Mouse (Mus musculus) lung, embryonic 15.5 days (tissue): ENCODE measurements at regions not wholly inside any gene's neighbourhood (a gene's known extent, or its start where the extent isn't known, plus 50 kb on each side); places are given as distances from the start of the nearest gene placed in this dataset.
"Not testable (repeated sequence)": the region's sequence is repeated elsewhere in the genome, so short reads cannot be mapped to it uniquely, and the experiment has no call there.

Source experiments
- ATAC-seq: fragments of 200-750 bp; cut with Nextera tagmentation; 2 replicates; pipeline ENCODE4 v1.8.0; 2017; ENCODE audit warnings: moderate number of reproducible peaks, borderline replicate concordance; ENCODE audit not compliant: low FRiP score, low TSS enrichment; ENCODE audit errors: extremely low read depth
- H3K27ac ChIP-seq: fragments of 300-500 bp; sonication (generic); 2 replicates; pipeline ENCODE4 v1.5.1; 2015; ENCODE audit warnings: moderate library complexity, mild to moderate bottlenecking, inconsistent platforms
- H3K27me3 ChIP-seq: fragments of 300-500 bp; sonication (generic); 2 replicates; pipeline ENCODE4 v1.6.1; 2015; ENCODE audit warnings: inconsistent platforms
- H3K36me3 ChIP-seq: fragments of 300-500 bp; sonication (generic); 2 replicates; pipeline ENCODE4 v1.6.1; 2015; ENCODE audit warnings: inconsistent platforms
- H3K4me1 ChIP-seq: fragments of 300-500 bp; sonication (generic); 2 replicates; pipeline ENCODE4 v1.6.1; 2015; ENCODE audit warnings: inconsistent platforms
- H3K4me2 ChIP-seq: fragments of 300-500 bp; sonication (generic); 2 replicates; pipeline ENCODE4 v1.6.1; 2015; ENCODE audit warnings: inconsistent platforms, mild to moderate bottlenecking, moderate library complexity
- H3K4me3 ChIP-seq: fragments of 300-500 bp; sonication (generic); 2 replicates; pipeline ENCODE4 v1.5.1; 2015; ENCODE audit warnings: mild to moderate bottlenecking, inconsistent platforms
- H3K9ac ChIP-seq: fragments of 300-500 bp; sonication (generic); 2 replicates; pipeline ENCODE4 v1.6.1; 2015; ENCODE audit warnings: inconsistent platforms
- H3K9me3 ChIP-seq: fragments of 300-500 bp; sonication (generic); 2 replicates; pipeline ENCODE4 v1.6.1; 2016; ENCODE audit warnings: inconsistent platforms
- WGBS: fragments of 180-500 bp; shearing (Covaris S2); methylation state at CpG from one replicate; pipeline ENCODE4 v1.1.7; 2015; 5-methylcytosine and 5-hydroxymethylcytosine counted together

GRCm38 (mm10) chr3:34751551-34751950 is 101.3 kb downstream of the Sox2 start:
- Histone ChIP-seq H3K4me1 (peaks cover 12% of the 10 kb centered on the region; the same call in 1 of the 2 replicates), H3K27me3 (no peaks in the 10 kb centered on the region), H3K9ac (no peak overlapping the region), H3K27ac (no peak overlapping the region), H3K9me3 (no peaks in the 10 kb centered on the region), H3K36me3 (no peaks in the 10 kb centered on the region), H3K4me3 (no peak overlapping the region), H3K4me2 (no peak overlapping the region)
- WGBS = 55% methylated on average over 5 of the region's 5 CpGs
- no peak for ATAC-seq

GRCm38 (mm10) chr3:34753557-34753956 is 103.4 kb downstream of the Sox2 start:
- Histone ChIP-seq H3K9ac (no peak overlapping the region), H3K4me3 (no peak overlapping the region), H3K4me2 (peak overlapping the region; percentile 29), H3K27me3 (no peaks in the 10 kb centered on the region), H3K4me1 (peaks cover 12% of the 10 kb centered on the region; the same call in 1 of the 2 replicates), H3K27ac (peak overlapping the region; percentile 70), H3K36me3 (no peaks in the 10 kb centered on the region), H3K9me3 (no peaks in the 10 kb centered on the region)
- WGBS = 5% methylated on average over 8 of the region's 8 CpGs
- ATAC-seq = peak; percentile 43; the same call in 1 of the 2 replicates

- no peaks in the 10 kb centered on the region for H3K9me3 ChIP-seq
- H3K4me1 ChIP-seq = peaks cover 12% of the 10 kb centered on the region; the same call in 1 of the 2 replicates
- no peak overlapping the region for H3K4me2 ChIP-seq
- H3K27me3 ChIP-seq = no peaks in the 10 kb centered on the region
- H3K9ac ChIP-seq = no peak overlapping the region
- H3K27ac ChIP-seq = no peak overlapping the region
- WGBS = 91% methylated on average over 6 of the region's 6 CpGs
- H3K36me3 ChIP-seq = no peaks in the 10 kb centered on the region
- no peak for ATAC-seq
- H3K4me3 ChIP-seq = no peak overlapping the region
Measured at GRCm38 (mm10) chr3:34754781-34755180, 104.6 kb downstream of the Sox2 start.

GRCm38 (mm10) chr3:34755282-34755681 is 105.1 kb downstream of the Sox2 start:
- not testable (repeated sequence) for H3K4me3 ChIP-seq, H3K9ac ChIP-seq, H3K36me3 ChIP-seq, H3K27ac ChIP-seq, H3K9me3 ChIP-seq, H3K27me3 ChIP-seq, H3K4me2 ChIP-seq, ATAC-seq
- 89% methylated on average over 5 of the region's 5 CpGs for WGBS
- peaks cover 12% of the 10 kb centered on the region; the same call in 1 of the 2 replicates for H3K4me1 ChIP-seq

- Histone ChIP-seq H3K27ac (no peak overlapping the region), H3K36me3 (no peaks in the 10 kb centered on the region), H3K9me3 (no peaks in the 10 kb centered on the region), H3K4me2 (no peak overlapping the region), H3K4me3 (no peak overlapping the region), H3K9ac (no peak overlapping the region), H3K27me3 (no peaks in the 10 kb centered on the region), H3K4me1 (peaks cover 9% of the 10 kb centered on the region; the same call in 1 of the 2 replicates)
- WGBS = 28% methylated on average over 7 of the region's 7 CpGs
- no peak for ATAC-seq
Measured at GRCm38 (mm10) chr3:34756632-34757031, 106.4 kb downstream of the Sox2 start.

GRCm38 (mm10) chr3:34757130-34757529 is 106.9 kb downstream of the Sox2 start:
- Histone ChIP-seq H3K27ac (no peak overlapping the region), H3K4me3 (no peak overlapping the region), H3K9ac (no peak overlapping the region), H3K36me3 (no peaks in the 10 kb centered on the region), H3K4me2 (no peak overlapping the region), H3K27me3 (no peaks in the 10 kb centered on the region), H3K4me1 (peaks cover 9% of the 10 kb centered on the region; the same call in 1 of the 2 replicates), H3K9me3 (no peaks in the 10 kb centered on the region)
- 70% methylated on average over 6 of the region's 6 CpGs for WGBS
- no peak for ATAC-seq

- H3K9me3 ChIP-seq = no peaks in the 10 kb centered on the region
- H3K4me2 ChIP-seq = no peak overlapping the region
- no peaks in the 10 kb centered on the region for H3K27me3 ChIP-seq
- H3K4me1 ChIP-seq = peaks cover 5% of the 10 kb centered on the region; the same call in 1 of the 2 replicates
- no peak overlapping the region for H3K4me3 ChIP-seq
- H3K27ac ChIP-seq = no peak overlapping the region
- no peak overlapping the region for H3K9ac ChIP-seq
- WGBS = 31% methylated on average over 13 of the region's 13 CpGs
- ATAC-seq = no peak
- H3K36me3 ChIP-seq = no peaks in the 10 kb centered on the region
Measured at GRCm38 (mm10) chr3:34757813-34758510, 107.8 kb downstream of the Sox2 start.

- Histone ChIP-seq H3K4me1 (no peaks in the 10 kb centered on the region), H3K9me3 (no peaks in the 10 kb centered on the region), H3K9ac (no peak overlapping the region), H3K36me3 (no peaks in the 10 kb centered on the region), H3K27ac (no peak overlapping the region), H3K27me3 (no peaks in the 10 kb centered on the region), H3K4me3 (no peak overlapping the region), H3K4me2 (no peak overlapping the region)
- 70% methylated on average over 19 of the region's 19 CpGs for WGBS
- no peak for ATAC-seq
Measured at GRCm38 (mm10) chr3:34759942-34760640, 109.9 kb downstream of the Sox2 start.

- Histone ChIP-seq H3K9ac (no peak overlapping the region), H3K4me2 (no peak overlapping the region), H3K4me3 (no peak overlapping the region), H3K36me3 (no peaks in the 10 kb centered on the region), H3K9me3 (no peaks in the 10 kb centered on the region), H3K27ac (no peak overlapping the region), H3K4me1 (no peaks in the 10 kb centered on the region), H3K27me3 (no peaks in the 10 kb centered on the region)
- no peak for ATAC-seq
- 74% methylated on average over 7 of the region's 7 CpGs for WGBS
Measured at GRCm38 (mm10) chr3:34761162-34761769, 111.1 kb downstream of the Sox2 start.

GRCm38 (mm10) chr3:34761783-34762182 is 111.6 kb downstream of the Sox2 start:
- H3K4me3 ChIP-seq = no peak overlapping the region
- no peak overlapping the region for H3K9ac ChIP-seq
- H3K36me3 ChIP-seq = no peaks in the 10 kb centered on the region
- no peak overlapping the region for H3K4me2 ChIP-seq
- ATAC-seq = no peak
- no peaks in the 10 kb centered on the region for H3K9me3 ChIP-seq
- H3K27me3 ChIP-seq = no peaks in the 10 kb centered on the region
- no peak overlapping the region for H3K27ac ChIP-seq
- WGBS = 87% methylated on average over 4 of the region's 4 CpGs
- no peaks in the 10 kb centered on the region for H3K4me1 ChIP-seq

- no peak for ATAC-seq
- Histone ChIP-seq H3K4me2 (no peak overlapping the region), H3K9ac (no peak overlapping the region), H3K27me3 (no peaks in the 10 kb centered on the region), H3K36me3 (no peaks in the 10 kb centered on the region), H3K4me1 (no peaks in the 10 kb centered on the region), H3K27ac (no peak overlapping the region), H3K4me3 (no peak overlapping the region), H3K9me3 (no peaks in the 10 kb centered on the region)
- 61% methylated on average over 2 of the region's 2 CpGs for WGBS
Measured at GRCm38 (mm10) chr3:34764559-34764958, 114.4 kb downstream of the Sox2 start.

- 70% methylated on average over 6 of the region's 6 CpGs for WGBS
- ATAC-seq = no peak
- H3K27ac ChIP-seq = no peak overlapping the region
Measured at GRCm38 (mm10) chr3:34765151-34765550, 114.9 kb downstream of the Sox2 start.

More at GRCm38 (mm10) chr3:34765151-34765550, 114.9 kb downstream of the Sox2 start:
- no peak overlapping the region for H3K9ac ChIP-seq
- H3K36me3 ChIP-seq = no peaks in the 10 kb centered on the region
- no peak overlapping the region for H3K4me2 ChIP-seq
- H3K27me3 ChIP-seq = no peaks in the 10 kb centered on the region
- no peak overlapping the region for H3K4me3 ChIP-seq
- H3K9me3 ChIP-seq = no peaks in the 10 kb centered on the region
- no peaks in the 10 kb centered on the region for H3K4me1 ChIP-seq
